Mouse (Mus musculus): ENCODE results near the gene Mdfi.
"Not testable (repeated sequence)": the region's sequence is repeated elsewhere in the genome, so short reads cannot be mapped to it uniquely, and the experiment has no call there.

The Mdfi gene

DNA sequence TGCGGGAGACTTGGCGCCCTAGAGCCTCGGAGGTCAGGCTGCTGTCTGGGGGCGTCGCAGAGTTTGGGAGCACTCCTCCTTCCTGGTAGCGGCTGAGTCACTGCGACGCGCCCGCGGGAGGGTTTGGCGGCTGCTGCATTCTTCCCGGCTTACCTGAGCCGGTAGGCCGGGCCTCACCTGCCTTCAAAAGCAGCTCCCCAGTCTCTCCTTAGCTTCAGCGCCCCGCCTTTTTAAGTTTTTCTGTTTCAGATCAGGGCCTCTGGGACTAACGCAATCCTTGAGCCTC is at the start of gene Mdfi:
Mdfi (minus strand) TSS at position 210 of the 286 bp plus-strand sequence.
- DNase-seq, result no peak

DNA sequence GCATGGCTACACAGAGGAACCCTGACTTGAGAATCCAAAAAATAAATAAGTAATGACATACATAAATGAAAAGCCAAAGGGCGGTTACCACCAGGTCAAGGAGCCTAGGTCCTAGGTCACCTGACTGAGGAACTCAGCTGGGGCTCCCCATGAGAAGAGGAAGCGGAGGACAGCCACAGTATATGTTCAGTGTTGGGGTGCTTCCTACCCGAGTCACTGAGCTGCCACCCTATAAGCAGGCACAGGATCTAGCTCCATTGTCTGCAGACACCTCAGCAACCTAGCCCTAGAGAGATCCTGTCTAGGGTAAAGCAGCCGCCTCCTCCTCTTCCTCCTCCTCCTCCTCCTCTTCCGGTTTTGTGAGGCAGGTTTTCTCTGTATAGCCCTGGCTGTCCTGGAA is 48.6 kb upstream of the Mdfi start:
- no peak for DNase-seq

DNA sequence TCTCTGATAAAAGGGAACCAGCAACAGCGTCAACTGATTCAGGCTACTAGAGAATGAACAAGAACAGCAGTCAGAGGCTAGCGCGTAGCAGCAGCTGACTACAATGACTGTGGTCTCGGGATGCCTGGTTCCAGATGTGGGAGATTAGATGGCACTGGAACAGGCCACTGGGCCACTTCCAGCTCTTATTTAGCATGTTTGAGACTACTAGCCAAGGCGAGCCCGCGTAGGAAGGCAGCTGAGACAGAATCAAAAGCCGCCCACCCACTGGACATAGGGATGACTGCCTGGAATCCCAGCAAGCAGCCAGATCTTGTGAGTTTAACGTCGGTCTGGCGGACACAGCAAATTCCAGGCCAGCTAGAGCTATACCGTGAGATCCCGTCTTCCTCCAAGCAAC is 46.8 kb upstream of the Mdfi start:
- DNase-seq, result no peak

DNA sequence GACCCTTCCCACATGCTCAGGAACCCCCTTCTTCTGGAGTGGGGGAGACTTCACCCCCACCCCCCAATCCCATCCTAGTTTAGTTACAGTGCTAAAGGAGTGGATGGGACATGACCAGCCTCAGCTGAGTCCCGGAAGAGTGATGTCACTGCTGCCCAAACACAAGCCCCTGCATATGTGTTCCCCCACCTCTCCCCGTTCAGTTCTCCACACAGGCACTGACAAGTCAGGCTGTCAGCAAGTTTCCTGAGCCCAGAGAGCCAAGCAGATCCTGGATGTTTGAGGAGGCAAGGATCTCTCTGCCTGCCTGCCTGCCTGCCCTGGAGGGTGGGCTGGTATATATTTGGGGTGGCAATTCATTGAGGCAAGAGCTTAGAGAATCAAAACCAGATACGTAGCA is 44.7 kb upstream of the Mdfi start:
- DNase-seq, result peak; percentile 49

DNA sequence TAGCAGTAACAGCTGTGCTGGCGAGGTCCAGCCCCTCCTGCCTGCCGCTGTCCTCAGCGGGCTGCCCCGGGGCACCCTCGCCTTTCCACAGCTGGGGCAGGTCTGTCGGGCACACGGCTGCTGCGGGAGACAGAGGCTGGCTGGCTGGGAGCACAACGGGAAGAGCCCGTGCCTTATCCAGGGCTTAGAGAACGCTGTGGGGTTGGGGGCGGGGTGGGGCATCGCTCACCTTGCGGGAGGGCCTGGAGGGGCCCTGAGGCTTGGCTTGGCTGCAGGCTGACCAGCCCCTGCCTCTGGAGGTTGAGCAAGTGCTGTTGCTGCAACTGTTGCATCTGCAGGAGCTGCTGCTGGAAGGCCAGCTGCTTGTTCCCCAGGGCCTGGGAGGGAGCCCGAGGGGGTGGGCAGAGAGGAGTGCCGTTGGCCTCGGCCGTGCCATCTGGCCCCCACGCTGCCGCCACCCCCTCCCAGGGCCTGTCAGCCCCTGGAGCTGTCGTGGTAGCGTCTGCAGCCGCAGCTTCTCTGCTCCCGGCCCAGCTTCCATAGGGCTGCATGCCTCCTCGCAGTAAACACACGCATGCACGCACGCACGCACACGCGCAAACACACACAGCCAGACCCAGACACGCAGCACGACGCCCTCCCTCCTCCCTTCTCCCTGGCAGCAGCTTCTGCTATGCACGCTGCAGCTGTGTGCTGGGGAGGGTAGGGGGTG is 44.0 kb upstream of the Mdfi start:
- DNase-seq, result peak; percentile 58

DNA sequence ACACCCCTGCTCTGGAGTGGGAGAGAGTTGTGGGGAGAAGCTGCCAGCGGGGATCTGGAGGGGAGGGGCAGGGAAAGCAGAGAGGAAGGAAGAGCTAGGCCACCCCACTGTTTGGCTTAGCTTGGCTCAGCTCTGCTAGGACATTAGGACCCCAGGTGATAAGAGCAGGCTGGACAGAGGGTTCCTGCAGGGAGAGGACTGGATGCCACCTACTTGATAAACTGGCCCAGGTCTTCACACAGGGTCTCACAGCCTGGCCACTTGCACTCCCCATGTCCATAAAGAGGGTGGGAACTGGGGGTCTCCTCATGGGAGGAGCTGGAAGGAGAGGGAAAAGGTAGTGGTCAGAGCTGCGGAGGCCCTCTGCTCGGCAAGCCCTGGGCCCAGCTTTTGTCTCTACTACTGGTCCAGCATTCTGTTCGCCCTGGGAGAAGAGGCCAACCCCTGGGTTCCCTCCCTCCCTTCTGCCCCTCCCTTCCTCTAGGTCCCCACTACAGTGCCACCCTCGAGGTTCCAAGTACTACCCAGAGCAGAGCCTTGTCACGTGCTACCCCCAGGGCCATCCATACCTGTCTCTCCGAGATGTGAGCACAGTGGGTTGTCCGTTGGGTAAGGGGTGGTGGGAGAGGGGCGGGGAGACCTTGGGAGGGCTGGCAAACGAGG is 43.4 kb upstream of the Mdfi start:
- DNase-seq, result no peak

DNA sequence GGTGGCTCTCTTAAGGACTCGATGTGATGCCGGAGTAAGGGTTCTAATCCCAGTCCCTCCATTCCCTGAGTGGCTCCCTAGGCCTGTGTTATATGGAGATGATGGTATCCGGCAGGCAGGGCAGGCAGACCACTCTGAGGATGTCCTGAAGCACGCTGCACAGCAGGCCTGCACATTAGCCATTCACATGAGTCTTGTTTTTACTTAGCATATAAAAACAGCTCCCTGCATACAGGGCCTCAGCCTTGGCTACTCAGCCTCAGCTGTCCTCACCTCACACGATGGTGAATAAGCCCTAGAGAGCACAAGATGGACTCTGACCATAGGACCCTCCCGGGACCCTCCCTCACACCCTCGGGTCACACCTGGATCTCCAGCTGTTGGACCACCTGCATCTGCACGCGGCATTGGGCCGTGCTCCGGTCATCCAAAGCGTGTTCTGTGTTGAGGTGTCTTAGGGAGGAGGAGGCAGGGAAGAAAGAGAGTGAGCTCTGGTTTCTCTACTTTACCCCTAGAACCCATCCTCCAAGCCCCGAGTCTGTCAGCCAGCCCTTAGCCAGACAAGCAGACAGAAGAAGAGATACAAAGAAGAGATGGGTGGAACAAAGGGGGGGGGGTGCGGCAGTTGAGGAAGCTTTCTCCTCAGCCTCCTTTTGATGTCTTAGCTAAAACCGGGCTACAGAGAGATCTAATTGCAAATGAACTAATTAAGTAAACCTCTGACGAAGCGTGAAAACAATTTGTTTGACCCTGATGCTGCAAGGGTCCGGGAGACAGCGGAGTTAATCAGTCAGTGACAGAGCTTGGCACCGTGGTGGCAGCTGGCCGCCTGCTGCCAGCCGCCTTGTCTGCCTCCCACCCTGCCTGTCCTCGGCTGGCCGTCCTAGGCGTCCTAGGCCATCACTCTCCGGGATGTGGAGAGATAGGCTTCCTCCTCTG is 42.6 kb upstream of the Mdfi start:
- peak; percentile 59 for DNase-seq

DNA sequence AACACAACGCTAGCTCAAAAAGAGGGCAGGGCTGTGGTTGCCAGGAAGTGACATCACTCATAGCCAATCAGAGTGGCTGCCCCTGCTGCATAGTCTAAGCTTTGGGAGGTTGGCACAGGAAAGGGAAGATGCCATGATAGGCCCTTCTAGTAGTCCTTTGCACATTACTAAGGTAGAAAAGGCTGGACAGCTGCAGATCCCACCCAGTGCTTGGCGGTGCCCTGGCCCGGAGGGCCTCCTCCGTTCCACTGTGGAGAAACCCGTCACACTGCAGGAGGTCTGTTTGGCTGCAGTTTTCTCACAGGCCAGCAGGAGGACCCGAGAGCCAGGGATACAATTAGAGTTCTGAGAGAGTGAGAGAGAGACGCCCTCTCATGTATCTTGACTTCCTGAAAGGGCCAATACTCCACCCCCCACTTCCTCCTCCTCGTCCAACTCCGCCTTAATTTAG is 38.9 kb upstream of the Mdfi start:
- peak; percentile 74 for DNase-seq

DNA sequence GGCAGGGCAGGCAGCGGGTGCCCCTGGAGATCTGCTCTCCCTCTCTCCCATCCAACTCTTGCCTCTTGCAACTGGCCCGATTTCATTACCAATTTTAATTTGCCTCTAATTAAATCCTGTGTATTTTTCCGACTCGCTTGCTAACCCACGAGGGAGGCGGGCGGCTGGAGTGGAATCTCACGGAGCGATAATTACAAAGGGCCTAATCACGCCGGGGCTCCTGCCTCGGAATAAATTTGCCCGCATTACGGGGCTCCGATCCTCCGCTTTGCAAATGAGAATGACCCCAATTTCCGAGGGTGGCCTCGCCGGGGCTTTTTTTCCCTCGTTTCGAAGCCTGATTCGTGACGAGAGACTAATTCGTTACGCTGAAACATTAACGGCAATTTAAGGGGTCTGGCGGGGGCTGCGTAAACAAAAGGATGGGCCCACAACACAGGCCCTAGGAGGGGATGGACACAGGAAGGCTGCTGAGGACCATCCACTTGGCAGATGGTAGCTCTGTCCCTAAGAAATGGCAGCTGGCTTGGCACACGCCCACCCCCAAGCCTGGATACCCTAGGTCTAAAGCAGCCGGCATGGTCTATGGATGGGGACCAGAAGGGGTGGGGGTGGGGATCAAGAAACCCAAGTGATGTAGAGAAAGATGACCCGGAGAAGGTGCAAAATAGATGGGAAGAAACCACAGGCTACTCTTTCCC is 38.0 kb upstream of the Mdfi start:
- DNase-seq, result no peak

DNA sequence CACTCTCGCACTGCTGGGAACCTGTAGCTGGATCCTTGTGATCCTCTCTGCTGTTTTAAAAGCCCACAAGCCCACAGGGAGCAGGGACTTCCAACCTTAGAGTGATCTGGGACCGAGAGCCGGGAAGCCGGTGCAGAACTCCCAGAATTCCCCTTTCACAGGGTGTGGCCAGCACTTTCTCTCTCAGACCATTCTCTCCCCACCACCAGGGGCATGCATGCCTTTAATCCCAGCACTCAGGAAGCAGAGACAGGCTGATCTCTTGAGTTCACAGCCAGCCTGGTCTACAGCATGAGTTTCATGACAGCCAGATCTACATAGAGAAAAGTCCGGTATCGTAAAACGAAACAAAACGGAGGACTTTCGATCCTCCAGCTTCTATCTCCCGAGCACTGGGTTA is 35.4 kb upstream of the Mdfi start:
- no peak for DNase-seq

DNA sequence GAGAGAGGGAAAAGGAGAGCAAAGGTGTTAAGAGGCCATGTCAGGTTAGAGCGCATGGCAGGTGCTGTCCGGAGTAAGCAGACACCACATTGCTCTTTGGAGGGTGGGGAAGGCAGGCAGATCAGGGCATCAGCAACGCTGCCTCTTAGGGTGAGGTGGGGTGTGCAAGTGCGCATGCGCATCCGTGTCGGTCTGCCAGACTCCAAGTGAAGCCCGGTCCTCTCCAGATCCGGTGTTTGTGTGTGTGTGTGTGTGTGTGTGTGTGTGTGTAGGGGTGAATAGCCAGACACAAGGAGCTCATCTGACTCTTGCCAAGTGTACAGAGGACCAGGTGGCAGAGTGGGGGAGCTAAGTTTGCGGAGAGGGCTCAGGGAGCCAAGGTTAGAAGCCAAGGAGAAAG is 31.5 kb upstream of the Mdfi start:
- DNase-seq, result no peak

DNA sequence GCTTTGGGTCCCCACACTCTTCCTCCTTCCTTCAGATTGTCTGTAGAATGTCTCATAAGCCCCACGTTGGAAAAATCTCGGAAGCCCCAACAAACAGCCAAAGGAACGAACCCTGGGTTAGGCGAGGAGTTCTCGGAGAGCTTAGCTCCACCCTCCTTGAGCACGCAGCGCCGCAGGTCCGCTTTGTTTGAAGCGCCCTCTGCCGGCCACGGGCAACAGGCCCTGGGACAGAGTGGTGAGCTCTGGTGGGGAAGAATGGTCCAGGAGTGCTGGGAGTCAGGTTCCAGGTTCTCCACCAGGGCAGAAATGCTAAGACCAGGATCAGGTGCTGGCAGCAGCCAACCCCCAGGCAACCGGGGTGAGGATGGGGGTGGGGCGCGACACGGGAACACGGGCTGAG is 30.0 kb upstream of the Mdfi start:
- peak; percentile 92 for DNase-seq

DNA sequence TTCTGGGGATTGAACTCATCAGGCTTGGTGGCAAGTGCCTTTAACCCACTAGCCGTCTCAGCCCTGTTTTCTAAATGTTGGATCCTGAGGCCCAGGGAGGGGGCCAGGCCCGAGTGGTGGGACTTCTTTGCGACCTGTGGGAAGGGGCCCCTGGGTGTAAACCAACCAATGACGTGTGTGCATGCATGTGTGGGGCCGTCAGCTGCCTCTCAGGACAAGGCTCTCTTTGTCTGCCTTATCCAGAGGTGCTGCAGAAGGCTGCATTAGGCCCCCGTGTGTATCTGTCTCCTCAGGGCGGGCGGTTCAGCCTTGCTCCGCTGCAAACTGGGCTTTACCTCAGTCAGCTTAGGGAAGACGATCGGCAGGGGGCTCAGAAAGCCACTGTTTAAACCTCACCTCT is 28.9 kb upstream of the Mdfi start:
- DNase-seq, result peak; percentile 60

DNA sequence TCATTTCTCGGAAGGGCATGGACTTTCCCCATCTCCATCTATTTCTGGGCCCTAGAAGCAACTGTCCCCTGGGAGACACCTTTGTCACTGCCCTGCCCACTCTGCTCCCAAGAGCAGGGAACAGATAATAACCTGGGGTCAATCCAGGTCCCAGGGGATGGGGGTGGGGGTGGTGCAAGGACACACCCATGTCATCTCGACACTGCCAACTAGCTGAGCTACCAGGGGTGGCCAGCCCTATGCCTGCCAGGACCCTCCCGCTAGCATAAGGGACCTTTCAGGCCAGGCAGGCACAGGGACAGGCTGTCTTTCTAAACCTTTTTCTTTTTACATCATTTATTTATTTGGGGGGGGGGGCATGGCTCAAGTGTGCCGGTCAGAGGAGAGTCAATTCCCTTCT is 28.5 kb upstream of the Mdfi start:
- no peak for DNase-seq

DNA sequence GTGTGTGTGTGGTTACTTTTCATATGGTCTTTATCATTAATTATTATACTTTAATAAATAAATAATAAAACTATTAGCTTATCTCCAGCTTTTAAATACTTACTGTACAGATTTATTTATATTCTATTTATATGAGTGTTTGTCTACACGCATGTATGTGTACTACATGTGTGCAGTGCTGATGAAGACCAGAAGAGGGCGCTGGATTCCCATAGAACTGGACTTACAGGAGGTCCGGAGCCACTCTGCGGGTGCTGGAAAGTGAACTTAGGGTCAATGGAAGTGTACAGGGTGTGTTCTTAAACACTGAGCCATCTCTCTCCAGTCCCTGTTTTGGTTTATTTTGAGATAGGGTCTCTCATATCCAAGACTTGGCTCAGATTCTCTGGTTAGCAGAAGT is 21.1 kb upstream of the Mdfi start:
- no peak for DNase-seq

DNA sequence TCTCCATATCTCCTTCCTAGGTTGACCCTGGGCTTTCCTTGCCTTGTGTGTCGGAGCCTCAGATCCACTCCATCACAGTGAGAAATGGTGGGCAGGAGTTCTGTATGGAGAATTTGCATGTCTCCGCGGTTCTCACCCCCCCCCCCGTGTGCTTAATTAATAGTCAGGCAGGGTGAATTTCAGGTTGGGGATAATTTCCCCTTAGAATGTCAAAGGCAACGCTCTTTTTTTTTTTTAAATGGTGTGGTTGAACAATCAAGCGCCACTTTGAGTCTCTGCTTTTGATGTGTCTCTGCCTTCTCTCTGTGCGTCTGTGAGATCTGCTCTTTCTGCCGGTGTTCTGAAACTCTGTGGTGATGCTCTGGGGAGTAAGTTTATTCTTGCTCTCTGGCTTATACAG is 20.4 kb upstream of the Mdfi start:
- no peak for DNase-seq

DNA sequence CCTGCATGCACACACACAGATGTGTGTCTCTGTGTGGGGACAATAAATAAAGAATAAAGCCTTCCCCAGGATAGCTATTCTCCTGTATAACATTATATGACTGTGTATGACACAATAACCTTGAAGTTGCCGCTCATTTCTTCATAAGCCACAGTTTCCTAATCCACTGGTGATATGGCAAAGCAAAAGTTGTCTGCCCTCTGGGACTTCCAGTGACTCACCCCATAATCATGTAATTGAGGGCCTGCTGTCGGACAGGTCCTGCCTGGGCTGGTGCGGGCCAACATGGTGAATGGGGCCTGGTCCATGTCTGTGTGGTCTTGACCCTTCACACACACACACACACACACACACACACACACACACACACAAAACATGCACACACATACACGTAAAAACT is 19.3 kb upstream of the Mdfi start:
- no peak for DNase-seq

DNA sequence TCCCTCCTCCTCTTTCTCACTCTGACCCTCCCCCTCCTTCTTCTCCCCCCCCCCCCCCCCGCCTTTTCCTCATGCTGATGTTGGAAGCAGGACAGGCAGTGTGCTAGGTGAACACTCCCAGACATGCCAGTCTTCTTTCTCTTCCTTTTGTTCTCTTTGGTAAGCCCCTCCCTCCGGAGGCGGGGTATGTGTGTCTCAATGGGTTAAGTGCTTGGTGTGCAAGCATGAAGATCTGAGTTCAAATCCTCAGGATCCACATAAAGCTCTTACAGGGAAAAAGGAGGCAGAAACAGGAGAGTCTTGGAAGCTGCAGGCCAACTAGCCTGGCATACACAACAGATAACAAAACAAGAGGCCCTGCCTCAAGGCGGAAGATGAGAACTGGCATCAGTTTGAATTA is 18.8 kb upstream of the Mdfi start:
- DNase-seq, result no peak

DNA sequence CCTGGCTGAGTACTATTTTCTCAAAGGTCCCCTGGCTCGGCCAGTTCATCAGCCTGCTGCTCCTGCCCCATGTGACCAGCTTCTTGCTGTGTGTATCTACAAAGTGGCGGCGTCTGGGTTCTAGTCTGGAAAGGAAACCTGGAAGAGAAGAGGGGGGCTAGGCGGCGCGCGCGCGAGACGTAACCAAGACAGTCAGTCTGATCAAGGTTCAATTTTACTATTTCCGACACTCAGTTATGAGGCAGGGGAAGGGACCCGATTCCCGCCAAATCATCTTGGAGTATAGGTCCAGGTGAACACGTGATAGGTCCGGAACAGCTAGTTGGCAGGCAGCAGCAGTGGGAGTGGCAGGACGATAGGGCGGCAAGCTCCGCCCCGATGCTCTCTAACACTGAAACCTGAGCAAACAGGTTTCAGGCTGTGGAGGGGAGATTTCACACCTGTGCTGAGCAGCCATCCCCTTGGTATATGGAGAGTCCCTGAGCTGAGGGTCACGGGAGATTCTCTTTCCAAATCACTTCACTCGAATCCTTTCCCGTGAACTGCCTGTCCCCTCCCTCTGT is 17.4 kb upstream of the Mdfi start:
- not testable (repeated sequence) for DNase-seq

DNA sequence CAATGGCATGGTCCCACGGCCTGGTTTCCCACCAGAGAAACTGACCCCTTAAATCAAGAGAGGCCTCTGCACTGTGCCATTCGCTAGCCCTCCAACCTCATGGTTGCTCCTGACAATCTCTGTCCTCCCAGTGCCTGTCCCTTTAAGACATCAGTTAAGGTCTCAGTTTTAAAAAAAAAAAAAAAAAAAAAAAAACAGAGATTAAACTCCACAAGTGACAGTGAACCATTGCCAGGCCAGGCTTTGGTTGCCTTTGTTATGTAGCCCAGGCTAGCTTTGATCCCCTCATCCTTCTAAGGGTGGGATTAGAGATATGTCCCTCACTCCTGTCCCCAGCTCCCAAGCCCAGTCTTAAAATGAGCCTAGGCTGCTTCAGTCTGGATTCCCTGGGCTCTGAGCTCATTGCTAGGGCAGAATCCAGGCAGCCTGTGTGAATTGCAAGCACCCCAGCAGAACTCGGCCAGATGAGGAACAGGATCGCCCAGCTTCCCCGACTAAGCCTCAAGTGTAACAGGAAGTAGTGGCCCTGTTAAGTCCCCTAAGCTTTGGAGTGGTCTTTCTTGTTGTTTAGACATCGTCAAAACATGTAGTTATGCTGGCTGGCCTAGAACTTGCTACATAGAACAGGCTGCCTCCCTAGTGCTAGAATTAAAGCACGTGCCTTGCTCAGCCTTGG is 16.3 kb upstream of the Mdfi start:
- DNase-seq, result no peak

DNA sequence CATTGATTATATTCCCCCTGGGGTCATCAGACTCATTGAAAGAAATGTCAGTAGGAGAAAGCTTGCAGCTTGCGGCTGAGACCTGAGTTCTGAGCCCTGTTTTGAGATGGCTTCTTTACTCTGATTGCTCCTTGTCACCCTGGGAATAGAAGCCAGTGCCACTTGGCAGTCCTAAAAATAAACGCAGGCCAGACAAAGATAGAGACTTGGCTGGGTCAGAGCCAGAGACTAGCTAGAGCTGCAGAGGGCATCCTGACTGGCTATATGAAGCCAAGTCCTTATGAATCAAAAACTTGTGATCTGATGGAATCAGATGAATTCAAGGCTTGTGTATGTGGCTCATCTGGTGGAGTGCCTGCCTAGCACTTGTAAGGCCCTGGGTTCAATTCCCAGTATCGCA is 15.5 kb upstream of the Mdfi start:
- DNase-seq, result no peak

DNA sequence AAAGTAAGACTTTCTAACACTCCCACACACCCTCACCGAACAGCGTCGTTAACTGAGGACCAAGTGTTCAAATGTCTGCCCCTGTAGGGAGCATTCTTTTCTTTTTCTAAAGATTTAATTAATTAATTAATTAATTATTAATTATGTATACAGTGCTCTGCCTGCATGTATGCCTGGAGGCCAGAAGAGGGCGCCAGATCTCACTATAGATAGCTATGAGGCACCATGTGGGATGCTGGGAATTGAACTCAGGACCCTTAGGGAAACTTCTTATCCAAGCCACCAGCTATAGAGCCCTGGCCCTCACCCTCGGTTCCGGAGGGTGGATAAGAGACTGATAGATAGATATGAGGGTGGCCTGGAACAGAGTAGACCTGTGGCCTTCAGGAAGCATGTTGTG is 13.5 kb upstream of the Mdfi start:
- no peak for DNase-seq

Measured in embryo, embryonic 11 days (tissue).